Mouse (Mus musculus) left cerebral cortex, postnatal 4 days (tissue): ENCODE measurements around the gene Ache. TPM values are rescaled to one million over a fixed set of nuclear protein-coding genes. Genes with fewer than 3 reads are reported as not detected.

Source experiments
- DNase-seq: peaks from one replicate; pipeline ENCODE4 v3.0.0-alpha.2; 2022
- intact Hi-C: fragments of 180-260 bp; cut with DNase I; formaldehyde crosslinking; loops from one replicate; pipeline ENCODE4 v1.15.1; 2025
- total RNA-seq, 2 experiments: library from RNA; stranded (reverse); gene quantifications; 2 replicates each; pipeline ENCODE4 v1.2.3; 2021

Gene Ache
- total RNA-seq, 2 experiments from 2014 or later = 60.3 to 67.8 TPM

GRCm38 (mm10) chr5:137294744-137295093 lies 7.4 kb downstream of the Ache start:
- no peak for DNase-seq
- intact Hi-C loops = no loop called here

GRCm38 (mm10) chr5:137295296-137295695 lies 8.0 kb downstream of the Ache start:
- no peak for DNase-seq
- intact Hi-C loops = no loop called here

GRCm38 (mm10) chr5:137295712-137296111 lies 8.4 kb downstream of the Ache start:
- intact Hi-C loops = no loop called here
- DNase-seq = no peak

- intact Hi-C loops = no loop called here
- DNase-seq = no peak
Observed at GRCm38 (mm10) chr5:137297126-137297525, 9.8 kb downstream of the Ache start.

GRCm38 (mm10) chr5:137299240-137299639 lies 11.9 kb downstream of the Ache start:
- DNase-seq = no peak
- intact Hi-C loops = no loop called here

GRCm38 (mm10) chr5:137301253-137301652 lies 13.9 kb downstream of the Ache start:
- DNase-seq = peak; percentile 53
- intact Hi-C loops = no loop called here

GRCm38 (mm10) chr5:137303609-137304008 lies 16.3 kb downstream of the Ache start:
- intact Hi-C loops = no loop called here
- no peak for DNase-seq

GRCm38 (mm10) chr5:137304165-137304564 lies 16.8 kb downstream of the Ache start:
- no peak for DNase-seq
- intact Hi-C loops = no loop called here

- intact Hi-C loops = no loop called here
- DNase-seq = no peak
Observed at GRCm38 (mm10) chr5:137304816-137305215, 17.5 kb downstream of the Ache start.

GRCm38 (mm10) chr5:137305822-137306221 lies 18.5 kb downstream of the Ache start:
- no peak for DNase-seq
- intact Hi-C loops = no loop called here

GRCm38 (mm10) chr5:137306439-137307005 lies 19.2 kb downstream of the Ache start:
- intact Hi-C loops = no loop called here
- no peak for DNase-seq

- intact Hi-C loops = no loop called here
- DNase-seq = peak; percentile 93
Observed at GRCm38 (mm10) chr5:137307071-137307912, 20.0 kb downstream of the Ache start, which contains the start of gene Srrt. Srrt (minus strand) TSS chr5:137307674.

- intact Hi-C loops = no loop called here
- DNase-seq = no peak
Observed at GRCm38 (mm10) chr5:137308356-137308755, 21.0 kb downstream of the Ache start.

GRCm38 (mm10) chr5:137313466-137314192 lies 26.3 kb downstream of the Ache start:
- intact Hi-C loops = no loop called here

GRCm38 (mm10) chr5:137314193-137315083 lies 27.1 kb downstream of the Ache start, which contains the start of gene Trip6:
Trip6 (minus strand) TSS chr5:137314404.
- peak; percentile 79 for DNase-seq
- intact Hi-C loops = no loop called here

More at GRCm38 (mm10) chr5:137313466-137314192, 26.3 kb downstream of the Ache start:
- DNase-seq = no peak

- intact Hi-C loops = no loop called here
- peak; percentile 51 for DNase-seq
Observed at GRCm38 (mm10) chr5:137315084-137315903, 28.0 kb downstream of the Ache start.

- intact Hi-C loops = no loop called here
Observed at GRCm38 (mm10) chr5:137317361-137317760, 30.0 kb downstream of the Ache start.

GRCm38 (mm10) chr5:137318570-137318969 lies 31.3 kb downstream of the Ache start:
- intact Hi-C loops = no loop called here

More at GRCm38 (mm10) chr5:137317361-137317760, 30.0 kb downstream of the Ache start:
- DNase-seq = no peak

GRCm38 (mm10) chr5:137320996-137321395 lies 33.7 kb downstream of the Ache start:
- no peak for DNase-seq
- intact Hi-C loops = no loop called here

More at GRCm38 (mm10) chr5:137318570-137318969, 31.3 kb downstream of the Ache start:
- DNase-seq = no peak
